8 mouse cellular contexts compared by ENCODE assay signal in the genomic region with DNA sequence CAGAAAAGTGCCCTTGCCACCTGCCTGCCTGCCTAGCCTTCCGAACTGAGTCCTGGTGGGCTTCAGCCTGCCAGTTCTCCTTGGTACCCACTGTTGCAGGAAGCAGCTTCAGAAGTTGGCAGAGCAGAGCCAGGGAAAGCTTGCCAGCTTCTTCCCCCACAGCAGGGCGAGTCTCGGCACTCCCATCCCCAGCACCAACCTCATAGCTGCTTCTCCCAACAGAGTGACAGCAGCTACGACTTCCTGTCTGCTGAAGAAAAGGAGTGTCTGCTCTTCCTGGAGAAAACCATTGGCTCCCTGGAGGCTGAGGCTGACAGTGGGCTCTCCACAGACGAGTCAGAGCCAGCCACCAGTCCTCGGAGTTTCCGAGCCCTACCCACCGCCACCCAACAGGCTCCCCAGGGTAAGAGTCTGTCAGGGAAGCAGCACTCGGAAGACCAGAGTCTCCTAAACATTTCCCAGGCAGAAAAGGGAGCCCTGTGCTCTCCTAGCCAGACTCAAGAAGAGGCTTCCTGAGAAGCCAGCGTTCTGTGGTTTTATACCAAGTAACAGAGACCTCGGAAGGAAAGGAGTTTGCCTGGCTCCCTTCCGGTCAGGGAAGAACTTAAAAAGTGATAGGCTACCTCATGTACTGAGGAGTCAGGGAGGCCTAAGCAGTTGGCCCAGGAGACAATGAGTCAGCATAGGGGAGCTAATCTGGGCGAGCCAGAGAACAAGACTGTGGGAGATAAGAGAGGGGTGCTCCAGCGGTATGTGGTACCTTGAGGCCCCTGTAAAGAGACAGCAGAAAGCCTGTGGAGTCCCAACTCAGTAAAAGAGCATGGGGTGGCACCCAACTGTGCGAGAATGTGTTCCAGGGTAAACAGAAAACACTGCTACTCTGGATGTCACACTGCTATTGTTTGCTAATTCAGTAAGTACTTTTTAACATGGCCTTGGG. TPM values are rescaled to one million over a fixed set of nuclear protein-coding genes. Genes with fewer than 3 reads are reported as not detected.
DNase-seq lines count a peak whose midpoint lies in the region; ATAC-seq and TF ChIP-seq lines count a peak whose summit lies in the region.
"Had no signal": no experiment of that assay in that cellular context is flagged by ENCODE, and none has a peak within 500 bp of the region (broad histone marks: within the 10 kb centered on the region; RNA-seq: fewer than 3 reads in every experiment).

No protein-coding gene starts in this region.

- H3K4me2 ChIP-seq in embryonic facial prominence, embryonic 13.5 days, result peak overlapping the region; percentile 11; the same call in 1 of the 2 replicates
- 0 out of 2 replicates have a peak overlapping the region, but pooled peaks have one; percentile 23 for H3K4me2 ChIP-seq in hindbrain, postnatal 0 days (ENCODE audit: low read depth, low read length)
- peak overlapping the region; percentile 67 for H3K4me2 ChIP-seq in liver, embryonic 16.5 days (ENCODE audit: low read depth, low read length)

- DNase-seq in testis, postnatal 14 days (ENCODE audit: low spot score), result no peak
- DNase-seq in hindbrain, postnatal 0 days (ENCODE audit: low spot score), result peak; percentile 41
- peak; percentile 79 to 80 for DNase-seq in spleen, postnatal 4 days (ENCODE audit: low spot score in 2 of 2)
- no peak for DNase-seq in urinary bladder, postnatal 36 days (ENCODE audit: low spot score in 2 of 2)

- no peak overlapping the region for H3K4me3 ChIP-seq in testis, adult 2 months (ENCODE audit: control insufficient read depth, low read depth, low read length)
- no peak overlapping the region for H3K4me3 ChIP-seq in embryonic facial prominence, embryonic 13.5 days
- no peak overlapping the region for H3K4me3 ChIP-seq in hindbrain, postnatal 0 days (ENCODE audit: low read length)
- peak overlapping the region; percentile 67 for H3K4me3 ChIP-seq in liver, embryonic 16.5 days (ENCODE audit: low read depth, low read length)

- TF ChIP-seq POLR2A in testis, adult 2 months (IDR thresholded peaks at IDR 0.05; ENCODE audit: control insufficient read depth, low read depth, low read length), result 0 out of 2 replicates have a peak, but pooled peaks have one; percentile 19

- WGBS in embryonic facial prominence, embryonic 13.5 days, result 47% methylated on average over 15 of the region's 15 CpGs
- 41% methylated on average over 15 of the region's 15 CpGs for WGBS in hindbrain, postnatal 0 days
- WGBS in liver, embryonic 16.5 days (ENCODE audit: insufficient replicate concordance), result 12% methylated on average over 15 of the region's 15 CpGs

- H3K9me3 ChIP-seq in embryonic facial prominence, embryonic 13.5 days, result no peaks in the 10 kb centered on the region
- no peaks in the 10 kb centered on the region for H3K9me3 ChIP-seq in hindbrain, postnatal 0 days (ENCODE audit: low read length)
- no peaks in the 10 kb centered on the region for H3K9me3 ChIP-seq in liver, embryonic 16.5 days (replicated peaks; ENCODE audit: control insufficient read depth, low read length)

- H3K4me1 ChIP-seq in testis, adult 2 months (ENCODE audit: control insufficient read depth, insufficient read depth, low read length), result peaks cover 2% of the 10 kb centered on the region; the same call in 1 of the 2 replicates
- 0 out of 2 replicates have a peak, but pooled peaks cover 5% of the 10 kb centered on the region for H3K4me1 ChIP-seq in embryonic facial prominence, embryonic 13.5 days
- H3K4me1 ChIP-seq in hindbrain, postnatal 0 days (ENCODE audit: insufficient read depth, low read length), result peaks cover 11% of the 10 kb centered on the region
- peaks cover 85% of the 10 kb centered on the region for H3K4me1 ChIP-seq in liver, embryonic 16.5 days (ENCODE audit: control insufficient read depth, low read depth, low read length)

- 0 out of 2 replicates have a peak, but pooled peaks have one; percentile 35 for ATAC-seq in embryonic facial prominence, embryonic 13.5 days (ENCODE audit: insufficient number of reproducible peaks, insufficient read depth, low FRiP score, low TSS enrichment, low read depth)
- peak; percentile 65 for ATAC-seq in hindbrain, postnatal 0 days
- ATAC-seq in liver, embryonic 16.5 days (ENCODE audit: low read depth), result peak; percentile 96

- H3K9ac ChIP-seq in embryonic facial prominence, embryonic 13.5 days, result no peak overlapping the region
- no peak overlapping the region for H3K9ac ChIP-seq in hindbrain, postnatal 0 days (replicated peaks; ENCODE audit: low read length)
- H3K9ac ChIP-seq in liver, embryonic 16.5 days (ENCODE audit: low read depth, low read length), result peak overlapping the region; percentile 87

- TF ChIP-seq CTCF in testis, adult 2 months (IDR thresholded peaks at IDR 0.05; ENCODE audit: control insufficient read depth, insufficient read depth, insufficient replicate concordance, low read depth, low read length), result no peak
- no peak for TF ChIP-seq CTCF in hindbrain, postnatal 0 days (IDR thresholded peaks at IDR 0.05; ENCODE audit: low read depth)

- H3K27me3 ChIP-seq in testis, adult 2 months (ENCODE audit: control insufficient read depth, insufficient read depth, low read length), result no peaks in the 10 kb centered on the region
- no peaks in the 10 kb centered on the region for H3K27me3 ChIP-seq in embryonic facial prominence, embryonic 13.5 days
- no peaks in the 10 kb centered on the region for H3K27me3 ChIP-seq in hindbrain, postnatal 0 days (ENCODE audit: insufficient read depth, low read length)
- H3K27me3 ChIP-seq in liver, embryonic 16.5 days (ENCODE audit: control insufficient read depth, insufficient read depth, low read depth, low read length), result no peaks in the 10 kb centered on the region

- peak overlapping the region; percentile 46; the same call in 1 of the 2 replicates for H3K27ac ChIP-seq in testis, adult 2 months (ENCODE audit: control insufficient read depth, insufficient read depth, low read depth, low read length)
- H3K27ac ChIP-seq in embryonic facial prominence, embryonic 13.5 days, result no peak overlapping the region
- no peak overlapping the region for H3K27ac ChIP-seq in hindbrain, postnatal 0 days
- peak overlapping the region; percentile 97 for H3K27ac ChIP-seq in liver, embryonic 16.5 days (ENCODE audit: low read length)

- no peaks in the 10 kb centered on the region for H3K36me3 ChIP-seq in testis, adult 2 months (ENCODE audit: control insufficient read depth, insufficient read depth, low read length)
- H3K36me3 ChIP-seq in embryonic facial prominence, embryonic 13.5 days, result no peaks in the 10 kb centered on the region
- no peaks in the 10 kb centered on the region for H3K36me3 ChIP-seq in hindbrain, postnatal 0 days (ENCODE audit: insufficient read depth, low read length)
- peaks cover 8% of the 10 kb centered on the region; the same call in 1 of the 2 replicates for H3K36me3 ChIP-seq in liver, embryonic 16.5 days (ENCODE audit: control insufficient read depth, insufficient read depth)

RNA-seq across cellular contexts. Expression of gene AA986860, which starts 9.3 kb away (rescaled TPM):
- 1.8 TPM in 2 replicates for polyA plus RNA-seq in testis, adult 2 months (2012; rRNA removed)
- polyA plus RNA-seq in embryonic facial prominence, embryonic 13.5 days (2015; fragmentation: Nextera tagmentation; extraction: Ambion mirVana), result 1.5 TPM in 2 replicates
- total RNA-seq in hindbrain, postnatal 0 days (2014; rRNA removed), result 0.32 and 1.3 TPM in 2 replicates
- 0.58 and 0.59 TPM in 2 replicates for polyA plus RNA-seq in hindbrain, postnatal 0 days (2015; fragmentation: Nextera tagmentation; extraction: Ambion mirVana)
- 6.2 and 7.3 TPM in 2 replicates for polyA plus RNA-seq in liver, embryonic 16.5 days (2015; fragmentation: Nextera tagmentation; extraction: Ambion mirVana)

RNA-seq across cellular contexts. Expression of gene Pfkfb2, which starts 12.0 kb away (rescaled TPM):
- 30.9 and 33.0 TPM in 2 replicates for polyA plus RNA-seq in testis, adult 2 months (2012; rRNA removed)
- polyA plus RNA-seq in embryonic facial prominence, embryonic 13.5 days (2015; fragmentation: Nextera tagmentation; extraction: Ambion mirVana), result 11.3 and 12.2 TPM in 2 replicates
- total RNA-seq in hindbrain, postnatal 0 days (2014; rRNA removed), result 23.6 and 30.0 TPM in 2 replicates
- polyA plus RNA-seq in hindbrain, postnatal 0 days (2015; fragmentation: Nextera tagmentation; extraction: Ambion mirVana), result 13.3 and 13.5 TPM in 2 replicates
- polyA plus RNA-seq in liver, embryonic 16.5 days (2015; fragmentation: Nextera tagmentation; extraction: Ambion mirVana), result 5.1 and 5.2 TPM in 2 replicates

RNA-seq across cellular contexts. Expression of gene Yod1, which starts 23.9 kb away (rescaled TPM):
- 10.4 and 11.2 TPM in 2 replicates for polyA plus RNA-seq in testis, adult 2 months (2012; rRNA removed)
- polyA plus RNA-seq in embryonic facial prominence, embryonic 13.5 days (2015; fragmentation: Nextera tagmentation; extraction: Ambion mirVana), result 14.0 and 15.3 TPM in 2 replicates
- total RNA-seq in hindbrain, postnatal 0 days (2014; rRNA removed), result 10.4 and 11.9 TPM in 2 replicates
- polyA plus RNA-seq in hindbrain, postnatal 0 days (2015; fragmentation: Nextera tagmentation; extraction: Ambion mirVana), result 19.3 and 20.7 TPM in 2 replicates
- polyA plus RNA-seq in liver, embryonic 16.5 days (2015; fragmentation: Nextera tagmentation; extraction: Ambion mirVana), result 40.7 and 43.1 TPM in 2 replicates

RNA-seq across cellular contexts. Expression of gene Gm29427, which starts 25.5 kb away (rescaled TPM):
- 0.96 and 1.5 TPM in 2 replicates for polyA plus RNA-seq in testis, adult 2 months (2012; rRNA removed)
- not detected in 2 replicates for polyA plus RNA-seq in embryonic facial prominence, embryonic 13.5 days (2015; fragmentation: Nextera tagmentation; extraction: Ambion mirVana)
- total RNA-seq in hindbrain, postnatal 0 days (2014; rRNA removed), result not detected in 2 replicates
- not detected in 2 replicates for polyA plus RNA-seq in hindbrain, postnatal 0 days (2015; fragmentation: Nextera tagmentation; extraction: Ambion mirVana)
- not detected in 2 replicates for polyA plus RNA-seq in liver, embryonic 16.5 days (2015; fragmentation: Nextera tagmentation; extraction: Ambion mirVana)
- total RNA-seq: neutrophil, adult 5-6 weeks had no signal

RNA-seq across cellular contexts. Expression of gene Fcamr, which starts 59.7 kb away (rescaled TPM):
- polyA plus RNA-seq in testis, adult 2 months (2012; rRNA removed), result 0.14 and 0.23 TPM in 2 replicates
- polyA plus RNA-seq in embryonic facial prominence, embryonic 13.5 days (2015; fragmentation: Nextera tagmentation; extraction: Ambion mirVana), result not detected in 2 replicates
- total RNA-seq in hindbrain, postnatal 0 days (2014; rRNA removed), result not detected in 2 replicates
- polyA plus RNA-seq in hindbrain, postnatal 0 days (2015; fragmentation: Nextera tagmentation; extraction: Ambion mirVana), result not detected in 2 replicates
- not detected in 2 replicates for polyA plus RNA-seq in liver, embryonic 16.5 days (2015; fragmentation: Nextera tagmentation; extraction: Ambion mirVana)
- total RNA-seq: neutrophil, adult 5-6 weeks had no signal

Comparison
In these comparisons a context has a peak if more than half of its experiments do, and no peak if none do; other contexts are left out.
1. H3K27ac ChIP-seq: peak in testis, adult 2 months (single experiment) and liver, embryonic 16.5 days (single experiment); none in embryonic facial prominence, embryonic 13.5 days (single experiment) and hindbrain, postnatal 0 days (single experiment).
2. DNase-seq: peak in hindbrain, postnatal 0 days (single experiment) and spleen, postnatal 4 days (2 of 2); none in testis, postnatal 14 days (single experiment) and urinary bladder, postnatal 36 days (0 of 2).
3. ATAC-seq: peak in every context shown above with its lines; median percentile 96 in liver, embryonic 16.5 days; 65 in hindbrain, postnatal 0 days; 35 in embryonic facial prominence, embryonic 13.5 days.
4. H3K4me2 ChIP-seq: peak in every context shown above with its lines; median percentile 67 in liver, embryonic 16.5 days; 23 in hindbrain, postnatal 0 days; 11 in embryonic facial prominence, embryonic 13.5 days.